Mouse (Mus musculus): ENCODE results near the gene Ggta1. TPM values are rescaled to one million over a fixed set of nuclear protein-coding genes. Genes with fewer than 3 reads are reported as not detected.

The Ggta1 gene
- polyA plus RNA-seq, 1 experiment from 2014 or later = 135 TPM

GRCm38 (mm10) chr2:35400739-35401138, 62.3 kb downstream of the Ggta1 start:
- no peaks in the 10 kb centered on the region for H3K79me2 ChIP-seq (ENCODE audit: inconsistent target)
- no peak overlapping the region for H3K4me3 ChIP-seq (ENCODE audit: inconsistent target)
- no peak overlapping the region for H3K27ac ChIP-seq
- 97% methylated on average over 7 of the region's 7 CpGs for WGBS (ENCODE audit: missing documents)
- H3K36me3 ChIP-seq (ENCODE audit: inconsistent target) = peaks cover 31% of the 10 kb centered on the region

DNA sequence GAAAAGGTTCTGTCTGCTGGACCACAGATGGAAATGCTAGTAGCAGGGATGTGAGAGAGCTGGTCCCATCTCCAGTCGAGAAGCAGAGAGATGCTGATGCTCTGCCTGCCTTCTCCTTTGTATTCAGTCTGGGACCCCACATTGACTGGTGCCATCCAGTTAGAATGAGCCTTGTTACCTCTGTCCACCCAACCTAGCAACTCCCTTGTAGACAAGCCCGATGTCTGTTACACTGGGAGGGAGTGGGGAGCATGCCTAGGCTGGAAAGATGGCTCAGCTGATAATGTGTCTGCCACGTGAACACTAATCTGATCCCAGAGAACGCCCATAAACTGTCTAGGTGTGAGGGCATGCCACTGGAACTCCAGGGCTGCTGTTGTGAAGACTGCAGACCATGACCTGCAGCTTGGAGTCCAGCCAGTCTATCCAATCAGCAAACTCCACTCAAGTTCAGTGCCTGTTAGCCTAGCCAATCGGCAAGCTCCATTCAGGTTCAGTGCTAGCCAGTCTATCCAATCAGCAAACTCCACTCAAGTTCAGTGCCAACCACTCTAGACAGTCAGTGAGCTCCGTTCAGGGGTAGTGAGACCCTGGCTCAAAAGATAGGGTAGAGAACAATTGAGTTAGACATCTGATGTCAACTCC, 64.7 kb downstream of the Ggta1 start:
- Histone ChIP-seq H3K27ac (no peak overlapping the region), H3K4me3 (ENCODE audit: inconsistent target) (no peak overlapping the region), H3K36me3 (ENCODE audit: inconsistent target) (peaks cover 28% of the 10 kb centered on the region), H3K79me2 (ENCODE audit: inconsistent target) (no peaks in the 10 kb centered on the region)
- 87% methylated on average over 6 of the region's 6 CpGs for whole genome bisulfite sequencing (ENCODE audit: missing documents)

GRCm38 (mm10) chr2:35397590-35398173, 65.3 kb downstream of the Ggta1 start:
- Histone ChIP-seq H3K27ac (no peak overlapping the region), H3K79me2 (ENCODE audit: inconsistent target) (no peaks in the 10 kb centered on the region), H3K36me3 (ENCODE audit: inconsistent target) (peaks cover 22% of the 10 kb centered on the region), H3K4me3 (ENCODE audit: inconsistent target) (no peak overlapping the region)
- WGBS (ENCODE audit: missing documents) = 39% methylated on average over 11 of the region's 11 CpGs

- H3K4me3 ChIP-seq (ENCODE audit: inconsistent target) = no peak within 1 kb of the TSS
These were observed 65.9 kb downstream of the Ggta1 start, which contains the start of gene 4930402F06Rik for GRCm38 (mm10) chr2:35397096-35397495. Gene 4930402F06Rik (minus strand): TSS chr2:35397175.

DNA sequence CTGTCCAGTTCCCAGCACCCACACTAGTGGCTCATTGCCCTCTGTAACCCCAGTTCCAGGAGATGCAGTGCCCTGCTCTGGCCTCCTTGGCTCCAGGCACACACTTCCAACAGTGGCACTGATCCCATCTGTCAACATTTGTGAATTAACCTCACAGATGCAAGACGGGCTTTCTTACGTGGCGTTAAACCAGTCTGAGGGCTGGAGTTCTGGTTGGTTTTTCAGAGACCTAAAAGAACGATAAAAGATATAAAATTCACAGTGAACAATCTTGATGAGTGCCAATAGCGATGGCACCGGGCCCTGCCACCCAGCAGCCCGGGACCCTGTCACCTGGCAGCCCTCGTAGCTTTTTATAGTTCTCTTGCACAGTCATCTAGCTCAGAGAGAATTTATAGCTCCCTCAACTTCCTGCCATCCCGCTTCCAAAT, 77.6 kb downstream of the Ggta1 start:
- H3K36me3 ChIP-seq (ENCODE audit: inconsistent target) = no peaks in the 10 kb centered on the region
- H3K79me2 ChIP-seq (ENCODE audit: inconsistent target) = no peaks in the 10 kb centered on the region
- 78% methylated on average over 9 of the region's 9 CpGs for WGBS (ENCODE audit: missing documents)
- H3K4me3 ChIP-seq (ENCODE audit: inconsistent target) = no peak overlapping the region
- no peak overlapping the region for H3K27ac ChIP-seq

More at GRCm38 (mm10) chr2:35397096-35397495, 65.9 kb downstream of the Ggta1 start, which contains the start of gene 4930402F06Rik:
- Histone ChIP-seq H3K36me3 (ENCODE audit: inconsistent target) (peaks cover 17% of the 10 kb centered on the region), H3K27ac (no peak within 1 kb of the TSS), H3K79me2 (ENCODE audit: inconsistent target) (no peaks in the 10 kb centered on the region)
- WGBS (ENCODE audit: missing documents) = 70% methylated on average over 5 of the region's 5 CpGs

DNA sequence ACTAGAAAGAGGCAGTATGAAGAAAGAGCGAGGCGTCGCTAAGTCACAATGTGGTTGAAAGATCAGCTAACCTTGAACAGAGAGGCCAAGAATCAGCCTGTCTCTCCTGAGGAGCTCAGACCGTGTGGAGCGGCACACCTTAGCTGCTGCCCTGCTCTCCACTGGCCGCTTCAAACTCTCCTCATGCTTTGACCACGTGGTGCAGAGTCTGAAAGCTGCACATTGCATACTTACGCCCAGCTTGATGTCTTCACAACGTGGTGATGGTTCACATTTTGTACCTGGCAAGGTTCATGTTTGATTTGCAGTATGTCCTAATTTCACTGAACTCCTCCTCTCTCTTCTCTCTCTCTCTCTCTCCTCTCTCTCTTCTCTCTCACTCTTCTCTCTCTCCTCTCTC, 83.7 kb downstream of the Ggta1 start:
- Histone ChIP-seq H3K36me3 (ENCODE audit: inconsistent target) (no peaks in the 10 kb centered on the region), H3K4me3 (ENCODE audit: inconsistent target) (no peak overlapping the region), H3K79me2 (ENCODE audit: inconsistent target) (no peaks in the 10 kb centered on the region), H3K27ac (no peak overlapping the region)
- WGBS (ENCODE audit: missing documents) = 85% methylated on average over 9 of the region's 9 CpGs

DNA sequence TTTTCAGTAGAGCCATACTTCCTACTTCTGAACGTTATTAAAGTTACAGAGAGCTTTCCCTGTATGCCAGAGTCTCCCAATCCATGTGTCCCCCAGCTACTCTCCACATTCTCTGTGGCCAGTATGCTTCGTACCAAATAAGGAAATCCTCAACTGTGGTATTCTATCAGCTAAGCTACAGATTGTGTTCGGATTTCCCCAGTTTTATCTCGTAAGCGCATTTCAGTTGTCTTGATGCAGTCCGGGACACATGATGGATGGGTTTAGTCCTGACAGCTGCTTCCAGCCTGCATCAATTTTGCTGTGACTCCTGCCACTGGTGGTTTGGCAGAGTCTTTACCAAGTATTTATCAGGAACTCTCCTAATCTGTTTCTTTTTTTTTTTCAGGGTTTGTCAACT, 85.4 kb downstream of the Ggta1 start:
- WGBS (ENCODE audit: missing documents) = 10% methylated on average over 6 of the region's 6 CpGs
- H3K36me3 ChIP-seq (ENCODE audit: inconsistent target) = no peaks in the 10 kb centered on the region
- no peak overlapping the region for H3K4me3 ChIP-seq (ENCODE audit: inconsistent target)
- H3K79me2 ChIP-seq (ENCODE audit: inconsistent target) = no peaks in the 10 kb centered on the region
- no peak overlapping the region for H3K27ac ChIP-seq

- WGBS (ENCODE audit: missing documents) = 49% methylated on average over 3 of the region's 3 CpGs
- Histone ChIP-seq H3K36me3 (ENCODE audit: inconsistent target) (no peaks in the 10 kb centered on the region), H3K4me3 (ENCODE audit: inconsistent target) (no peak overlapping the region), H3K27ac (no peak overlapping the region), H3K79me2 (ENCODE audit: inconsistent target) (no peaks in the 10 kb centered on the region)
These were observed 90.0 kb downstream of the Ggta1 start for GRCm38 (mm10) chr2:35373003-35373402.

DNA sequence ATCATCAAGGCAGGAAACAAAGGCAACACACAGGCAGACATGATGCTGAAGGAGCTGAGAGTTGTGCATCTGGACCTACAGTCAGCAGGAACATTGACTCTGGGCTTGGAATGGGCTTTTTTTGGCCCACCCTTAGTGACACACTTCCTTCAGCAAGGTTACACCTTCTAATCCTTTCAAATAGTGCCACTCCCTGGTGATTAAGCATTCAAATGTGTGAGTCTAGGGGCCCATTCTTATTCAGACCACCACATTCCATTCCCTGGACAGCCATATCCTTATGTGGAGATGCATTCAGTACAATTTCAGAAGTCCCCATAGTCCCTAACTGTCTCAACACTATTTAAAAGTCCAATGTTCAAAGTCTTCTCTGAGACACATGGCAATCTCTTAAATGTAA, 92.3 kb downstream of the Ggta1 start:
- Histone ChIP-seq H3K4me3 (ENCODE audit: inconsistent target) (no peak overlapping the region), H3K79me2 (ENCODE audit: inconsistent target) (no peaks in the 10 kb centered on the region), H3K27ac (no peak overlapping the region), H3K36me3 (ENCODE audit: inconsistent target) (no peaks in the 10 kb centered on the region)

DNA sequence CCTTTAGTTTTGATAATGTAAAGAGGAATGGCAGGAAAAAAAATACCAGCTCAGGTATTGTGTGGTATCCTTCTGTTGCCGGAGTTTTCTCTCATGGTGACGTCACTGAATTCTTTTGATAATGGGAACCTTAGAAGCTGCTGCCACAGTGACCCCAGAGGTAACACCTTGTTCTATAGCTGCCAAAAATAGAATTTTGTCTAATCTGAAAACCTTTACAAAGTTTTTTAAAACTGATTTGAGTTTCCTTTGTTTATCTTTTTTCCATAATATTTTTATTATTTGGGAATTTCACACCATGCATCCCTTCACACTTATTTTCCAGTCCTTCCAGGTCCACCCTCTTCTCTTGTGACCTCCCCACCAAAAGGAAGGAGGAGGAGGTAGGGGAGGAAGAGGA, 95.4 kb downstream of the Ggta1 start, which contains the start of gene 4930568D16Rik:
4930568D16Rik (minus strand) TSS at position 101 of the 400 bp plus-strand sequence.
- no peaks in the 10 kb centered on the region for H3K79me2 ChIP-seq (ENCODE audit: inconsistent target)
- H3K36me3 ChIP-seq (ENCODE audit: inconsistent target) = no peaks in the 10 kb centered on the region
- H3K27ac ChIP-seq = no peak within 1 kb of the TSS
- WGBS (ENCODE audit: missing documents) = 89% methylated on average over 2 of the region's 2 CpGs
- no peak within 1 kb of the TSS for H3K4me3 ChIP-seq (ENCODE audit: inconsistent target)

Other genes with a start within 250 kb of the Ggta1 start
- gene Gsn, start 206.9 kb downstream of the Ggta1 start, polyA plus RNA-seq (2018) = 134 to 277 TPM (median 181 TPM) in 3 replicates
- 180 to 528 TPM (median 364 TPM) in 3 replicates for gene Stom, start 126.3 kb downstream of the Ggta1 start, polyA plus RNA-seq (2018)
- not detected in 3 replicates for gene 4930568D16Rik, start 95.5 kb downstream of the Ggta1 start, polyA plus RNA-seq (2018)
- not detected in 3 replicates for gene 4930402F06Rik, start 66.1 kb downstream of the Ggta1 start, polyA plus RNA-seq (2018)
- 0.05 to 1.2 TPM (median 0.14 TPM) in 3 replicates for gene Dab2ip, start 95.0 kb upstream of the Ggta1 start, polyA plus RNA-seq (2018)

Measured in macrophage (primary cell).